Mouse (Mus musculus) embryonic facial prominence, embryonic 14.5 days (tissue): Measurements from ENCODE around the gene Pfdn2. TPM values are rescaled to one million over a fixed set of nuclear protein-coding genes. Genes with fewer than 3 reads are reported as not detected.
A peak's percentile ranks its signal among the peaks of the same experiment; 100 is the strongest.

ENCODE experiments used
- ATAC-seq: fragments of 200-750 bp; cut with Nextera tagmentation; 2 replicates; pipeline ENCODE4 v1.8.0; 2017; ENCODE audit warnings: low read depth, moderate number of reproducible peaks, moderate TSS enrichment
- DNase-seq: peaks from one replicate; pipeline ENCODE4 v3.0.0-alpha.2; 2015; ENCODE audit warnings: low spot score
- H3K27ac ChIP-seq: fragments of 300-500 bp; sonication (generic); replicated peaks from 2 replicates; pipeline ENCODE4 v1.5.1; 2014; ENCODE audit warnings: low read depth, mild to moderate bottlenecking, low read length, moderate library complexity
- H3K27me3 ChIP-seq: fragments of 300-500 bp; sonication (generic); replicated peaks from 2 replicates; pipeline ENCODE4 v1.6.1; 2014; ENCODE audit warnings: low read length; ENCODE audit not compliant: control insufficient read depth, insufficient read depth
- H3K36me3 ChIP-seq: fragments of 300-500 bp; sonication (generic); 2 replicates; pipeline ENCODE4 v1.6.1; 2014; ENCODE audit warnings: low read length, mixed read lengths; ENCODE audit not compliant: control insufficient read depth, insufficient read depth
- H3K4me1 ChIP-seq: fragments of 300-500 bp; sonication (generic); 2 replicates; pipeline ENCODE4 v1.6.1; 2014; ENCODE audit warnings: antibody characterized with exemption, low read length; ENCODE audit not compliant: control insufficient read depth, insufficient read depth
- H3K4me2 ChIP-seq: fragments of 300-500 bp; sonication (generic); 2 replicates; pipeline ENCODE4 v1.6.1; 2014; ENCODE audit warnings: low read depth, mild to moderate bottlenecking, low read length, moderate library complexity, mixed read lengths
- H3K4me3 ChIP-seq: fragments of 300-500 bp; sonication (generic); 2 replicates; pipeline ENCODE4 v1.5.1; 2014; ENCODE audit warnings: low read depth, mild to moderate bottlenecking, low read length
- H3K9ac ChIP-seq: fragments of 300-500 bp; sonication (generic); 2 replicates; pipeline ENCODE4 v1.6.1; 2014; ENCODE audit warnings: low read depth, mild to moderate bottlenecking, low read length, moderate library complexity, mixed read lengths
- H3K9me3 ChIP-seq: fragments of 300-500 bp; sonication (generic); 2 replicates; pipeline ENCODE4 v1.6.1; 2016; ENCODE audit warnings: low read length; ENCODE audit not compliant: control insufficient read depth
- WGBS: fragments of 180-500 bp; shearing (Covaris S2); extraction: QIAGEN DNeasy Blood & Tissue Kit; methylation state at CpG from one replicate; pipeline ENCODE4 v1.1.7; 2014; 5-methylcytosine and 5-hydroxymethylcytosine counted together
- polyA plus RNA-seq: library from polyadenylated mRNA; unstranded; fragments of >200 nt; fragmentation: Nextera tagmentation; extraction: Ambion mirVana; gene quantifications from 2 replicates; pipeline ENCODE4 v1.2.1, GENCODE M21; 2014

Gene Pfdn2
- polyA plus RNA-seq, 1 experiment from 2014 or later: 49.1 TPM

GRCm38 (mm10) chr1:171343922-171344677 lies 1.4 kb upstream of the Pfdn2 start:
- WGBS: 79% methylated on average over 9 of the region's 9 CpGs
- Histone ChIP-seq H3K27me3 (no peaks in the 10 kb centered on the region), H3K36me3 (peaks cover 44% of the 10 kb centered on the region), H3K4me3 (no peak overlapping the region), H3K27ac (no peak overlapping the region), H3K4me1 (0 out of 2 replicates have a peak, but pooled peaks cover 4% of the 10 kb centered on the region), H3K9ac (no peak overlapping the region), H3K4me2 (no peak overlapping the region), H3K9me3 (no peaks in the 10 kb centered on the region)
- ATAC-seq (no peak), DNase-seq (peak; percentile 33)

- ATAC-seq: no peak
- peak overlapping the region; percentile 86 for H3K9ac ChIP-seq
- no peak overlapping the region for H3K27ac ChIP-seq
These were observed 755 bp upstream of the Pfdn2 start for GRCm38 (mm10) chr1:171344715-171345114.

GRCm38 (mm10) chr1:171346095-171346450 lies 603 bp downstream of the Pfdn2 start:
- H3K27me3 ChIP-seq: no peaks in the 10 kb centered on the region
- peaks cover 25% of the 10 kb centered on the region for H3K36me3 ChIP-seq
- H3K4me1 ChIP-seq: 0 out of 2 replicates have a peak, but pooled peaks cover 4% of the 10 kb centered on the region
- WGBS: under 1% methylated on average over 14 of the region's 14 CpGs
- H3K4me2 ChIP-seq: peak overlapping the region; percentile 92
- H3K4me3 ChIP-seq: peak overlapping the region; percentile 96
- H3K9me3 ChIP-seq: no peaks in the 10 kb centered on the region
- DNase-seq (no peak), ATAC-seq (peak; percentile 42; the same call in 1 of the 2 replicates)
- H3K9ac ChIP-seq: peak overlapping the region; percentile 86
- H3K27ac ChIP-seq: peak overlapping the region; percentile 73; the same call in 1 of the 2 replicates

More at GRCm38 (mm10) chr1:171344715-171345114, 755 bp upstream of the Pfdn2 start:
- DNase-seq: no peak
- no peaks in the 10 kb centered on the region for H3K9me3 ChIP-seq
- WGBS: 74% methylated on average over 9 of the region's 9 CpGs
- 0 out of 2 replicates have a peak, but pooled peaks cover 4% of the 10 kb centered on the region for H3K4me1 ChIP-seq
- no peaks in the 10 kb centered on the region for H3K27me3 ChIP-seq
- H3K36me3 ChIP-seq: peaks cover 38% of the 10 kb centered on the region
- peak overlapping the region; percentile 92 for H3K4me2 ChIP-seq
- H3K4me3 ChIP-seq: peak overlapping the region; percentile 96

GRCm38 (mm10) chr1:171348665-171349064 lies 3.2 kb downstream of the Pfdn2 start:
- H3K9me3 ChIP-seq: no peaks in the 10 kb centered on the region
- DNase-seq (no peak), ATAC-seq (no peak)
- H3K27ac ChIP-seq: no peak overlapping the region
- H3K36me3 ChIP-seq: no peaks in the 10 kb centered on the region
- no peak overlapping the region for H3K9ac ChIP-seq
- H3K4me3 ChIP-seq: no peak overlapping the region
- WGBS: 90% methylated on average over 3 of the region's 3 CpGs
- 0 out of 2 replicates have a peak, but pooled peaks cover 4% of the 10 kb centered on the region for H3K4me1 ChIP-seq
- no peaks in the 10 kb centered on the region for H3K27me3 ChIP-seq
- H3K4me2 ChIP-seq: no peak overlapping the region

- WGBS: 95% methylated on average over 2 of the region's 2 CpGs
- Histone ChIP-seq H3K9ac (no peak overlapping the region), H3K9me3 (no peaks in the 10 kb centered on the region), H3K4me2 (no peak overlapping the region), H3K36me3 (no peaks in the 10 kb centered on the region), H3K27ac (no peak overlapping the region), H3K4me3 (no peak overlapping the region), H3K27me3 (no peaks in the 10 kb centered on the region), H3K4me1 (0 out of 2 replicates have a peak, but pooled peaks cover 4% of the 10 kb centered on the region)
- DNase-seq (no peak), ATAC-seq (no peak)
These were observed 3.7 kb downstream of the Pfdn2 start for GRCm38 (mm10) chr1:171349210-171349609.

- Histone ChIP-seq H3K4me1 (0 out of 2 replicates have a peak, but pooled peaks cover 3% of the 10 kb centered on the region), H3K27ac (no peak overlapping the region), H3K4me2 (no peak overlapping the region), H3K4me3 (no peak overlapping the region), H3K36me3 (peaks cover 12% of the 10 kb centered on the region), H3K27me3 (no peaks in the 10 kb centered on the region), H3K9me3 (0 out of 2 replicates have a peak, but pooled peaks cover 3% of the 10 kb centered on the region), H3K9ac (no peak overlapping the region)
- no peak for ATAC-seq
- no peak for DNase-seq
- WGBS: 90% methylated on average over 5 of the region's 5 CpGs
These were observed 10.4 kb downstream of the Pfdn2 start for GRCm38 (mm10) chr1:171355812-171356340.

GRCm38 (mm10) chr1:171356814-171357213 lies 11.3 kb downstream of the Pfdn2 start:
- Histone ChIP-seq H3K4me2 (no peak overlapping the region), H3K27ac (no peak overlapping the region), H3K36me3 (peaks cover 12% of the 10 kb centered on the region), H3K4me3 (no peak overlapping the region), H3K9ac (no peak overlapping the region), H3K9me3 (0 out of 2 replicates have a peak, but pooled peaks cover 3% of the 10 kb centered on the region), H3K27me3 (no peaks in the 10 kb centered on the region), H3K4me1 (0 out of 2 replicates have a peak, but pooled peaks cover 3% of the 10 kb centered on the region)
- DNase-seq (no peak), ATAC-seq (no peak)
- WGBS: 84% methylated on average over 2 of the region's 2 CpGs

- ATAC-seq (no peak), DNase-seq (peak; percentile 65)
- H3K4me2 ChIP-seq: no peak overlapping the region
- no peak overlapping the region for H3K9ac ChIP-seq
- no peaks in the 10 kb centered on the region for H3K27me3 ChIP-seq
- H3K27ac ChIP-seq: no peak overlapping the region
- WGBS: 75% methylated on average over 4 of the region's 4 CpGs
- H3K36me3 ChIP-seq: peaks cover 12% of the 10 kb centered on the region
- H3K4me3 ChIP-seq: no peak overlapping the region
- 0 out of 2 replicates have a peak, but pooled peaks cover 3% of the 10 kb centered on the region for H3K9me3 ChIP-seq
- H3K4me1 ChIP-seq: 0 out of 2 replicates have a peak, but pooled peaks cover 3% of the 10 kb centered on the region
These were observed 13.0 kb downstream of the Pfdn2 start for GRCm38 (mm10) chr1:171358421-171358820.
